Mouse (Mus musculus) gastrocnemius, adult 18-20 months (tissue): ENCODE results near the gene Dusp1. TPM values are rescaled to one million over a fixed set of nuclear protein-coding genes. Genes with fewer than 3 reads are reported as not detected.
A peak's percentile ranks its signal among the peaks of the same experiment; 100 is the strongest.

Source experiments
- DNase-seq: peaks from one replicate; pipeline ENCODE4 v3.0.0; 2021; ENCODE audit warnings: low spot score
- total RNA-seq, 2 experiments: library from RNA; stranded (reverse); gene quantifications; 2 replicates each; pipeline ENCODE4 v1.2.3; 2021

Dusp1 gene
- total RNA-seq, 2 experiments from 2014 or later: 66.1 to 117 TPM

- DNase-seq: no peak
Measured at GRCm38 (mm10) chr17:26563476-26563875, 1.5 kb upstream of the Dusp1 start.

GRCm38 (mm10) chr17:26562292-26562691 lies 364 bp upstream of the Dusp1 start:
- no peak for DNase-seq

- peak; percentile 93 for DNase-seq
Measured at GRCm38 (mm10) chr17:26561290-26561640, 663 bp downstream of the Dusp1 start, which contains the start of gene Ergic1. Ergic1 (plus strand) TSS chr17:26561489.

GRCm38 (mm10) chr17:26560526-26561289 lies 1.2 kb downstream of the Dusp1 start:
- no peak for DNase-seq

- DNase-seq: no peak
Measured at GRCm38 (mm10) chr17:26553033-26553432, 8.9 kb downstream of the Dusp1 start.

GRCm38 (mm10) chr17:26551104-26551503 lies 10.8 kb downstream of the Dusp1 start:
- no peak for DNase-seq

GRCm38 (mm10) chr17:26549148-26549809 lies 12.6 kb downstream of the Dusp1 start:
- DNase-seq: no peak

GRCm38 (mm10) chr17:26548566-26548965 lies 13.4 kb downstream of the Dusp1 start:
- no peak for DNase-seq

GRCm38 (mm10) chr17:26547771-26548170 lies 14.2 kb downstream of the Dusp1 start:
- peak; percentile 61 for DNase-seq

GRCm38 (mm10) chr17:26544319-26544963 lies 17.5 kb downstream of the Dusp1 start:
- DNase-seq: no peak

- DNase-seq: no peak
Measured at GRCm38 (mm10) chr17:26540083-26540482, 21.8 kb downstream of the Dusp1 start.

GRCm38 (mm10) chr17:26537722-26538471 lies 24.0 kb downstream of the Dusp1 start:
- no peak for DNase-seq

- DNase-seq: no peak
Measured at GRCm38 (mm10) chr17:26535251-26536136, 26.4 kb downstream of the Dusp1 start.

- no peak for DNase-seq
Measured at GRCm38 (mm10) chr17:26534695-26535094, 27.2 kb downstream of the Dusp1 start.

GRCm38 (mm10) chr17:26533871-26534372 lies 28.0 kb downstream of the Dusp1 start:
- peak; percentile 65 for DNase-seq

- DNase-seq: no peak
Measured at GRCm38 (mm10) chr17:26532476-26533045, 29.4 kb downstream of the Dusp1 start.

- DNase-seq: no peak
Measured at GRCm38 (mm10) chr17:26531395-26532027, 30.4 kb downstream of the Dusp1 start.

- DNase-seq: peak; percentile 94
Measured at GRCm38 (mm10) chr17:26530590-26531081, 31.3 kb downstream of the Dusp1 start.

- peak; percentile 75 for DNase-seq
Measured at GRCm38 (mm10) chr17:26529791-26530241, 32.1 kb downstream of the Dusp1 start.
